Mouse (Mus musculus): ENCODE results near the gene Prr15l. TPM values are rescaled to one million over a fixed set of nuclear protein-coding genes. Genes with fewer than 3 reads are reported as not detected.
A peak's percentile ranks its signal among the peaks of the same experiment; 100 is the strongest.

Gene Prr15l
- total RNA-seq, 2 experiments from 2014 or later: not detected

DNA sequence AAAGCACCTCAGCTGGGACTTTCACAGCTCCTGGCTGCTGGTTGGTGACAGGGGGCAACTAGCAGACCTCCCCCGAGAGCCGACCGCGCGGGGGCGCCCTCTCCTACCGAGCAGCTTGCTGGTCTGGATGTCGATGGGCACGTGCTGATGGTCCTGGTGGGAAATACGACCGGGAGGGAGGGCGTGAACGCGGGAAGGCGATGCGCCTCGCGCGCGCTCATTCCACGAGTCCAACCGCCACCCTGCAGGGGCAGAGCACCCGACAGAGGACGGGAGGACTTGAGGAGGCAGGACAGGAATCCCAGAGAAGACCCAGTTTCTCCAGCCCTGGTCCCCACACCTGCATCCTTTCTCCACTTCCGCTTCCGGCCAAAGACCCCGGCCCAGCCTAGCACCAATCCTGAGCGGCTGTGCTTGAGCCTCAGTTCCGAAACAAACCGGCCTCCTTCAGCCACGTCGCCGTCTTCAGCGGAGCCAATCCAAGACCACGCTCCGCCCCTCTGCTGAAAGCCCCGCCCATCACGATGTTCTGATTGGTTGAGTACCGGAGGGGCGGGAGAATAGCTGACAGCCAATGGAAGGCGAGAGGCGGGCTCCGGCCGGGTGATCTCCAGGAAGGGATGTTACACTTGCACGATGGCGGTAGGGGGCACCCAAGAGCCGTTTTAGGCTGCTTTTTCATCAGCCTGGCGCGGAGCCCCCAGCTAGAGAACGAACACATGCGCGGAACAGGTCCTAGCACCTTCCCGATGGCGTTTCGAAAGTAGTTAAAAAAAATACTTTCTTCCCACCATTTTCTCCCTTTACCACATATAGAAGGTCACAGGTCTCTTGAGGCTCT lies 11.6 kb upstream of the Prr15l start, which contains the start of gene Cdk5rap3:
Cdk5rap3 (minus strand) TSS at position 453 of the 841 bp plus-strand sequence.
- intact Hi-C loops (cut with DNase I; ENCODE audit: low total_unique reads): loop anchor here (5.0 kb wide), 1 partner anchor 46 kb away; no protein-coding TSS in a partner anchor
- peak; percentile 99 for DNase-seq

- intact Hi-C loops (cut with DNase I; ENCODE audit: low total_unique reads): loop anchor here (5.0 kb wide), 1 partner anchor 45 kb away; no protein-coding TSS in a partner anchor
- no peak for DNase-seq
These were observed 11.0 kb upstream of the Prr15l start for GRCm38 (mm10) chr11:96916885-96917396.

DNA sequence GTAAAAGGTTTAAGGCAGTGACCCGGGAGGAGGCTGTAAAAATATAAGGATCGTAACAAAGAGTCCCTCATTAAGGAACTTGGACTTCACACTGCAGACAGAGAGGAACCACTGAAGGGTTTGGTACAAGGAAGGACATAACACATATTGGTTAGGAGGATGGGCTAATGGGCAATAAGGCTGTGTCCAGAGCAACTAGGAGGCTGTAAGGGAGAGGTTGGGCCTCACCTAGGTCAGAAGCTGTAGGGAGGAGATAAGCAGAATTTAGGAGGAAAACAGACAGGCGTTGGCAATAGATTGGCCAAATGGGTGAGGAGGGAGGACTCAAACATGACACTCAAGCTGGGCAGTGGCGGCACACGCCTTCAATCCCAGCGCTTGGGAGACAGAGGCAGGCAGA lies 10.5 kb upstream of the Prr15l start:
- intact Hi-C loops (cut with DNase I; ENCODE audit: low total_unique reads): loop anchor here (5.0 kb wide), 1 partner anchor 45 kb away; no protein-coding TSS in a partner anchor

GRCm38 (mm10) chr11:96919003-96919402 lies 8.9 kb upstream of the Prr15l start:
- intact Hi-C loops (cut with DNase I; ENCODE audit: low total_unique reads): loop anchor here (5.0 kb wide), 1 partner anchor 43 kb away; no protein-coding TSS in a partner anchor
- no peak for DNase-seq

More for the DNA sequence above, 10.5 kb upstream of the Prr15l start:
- DNase-seq: no peak

GRCm38 (mm10) chr11:96924861-96925260 lies 3.0 kb upstream of the Prr15l start:
- no peak for DNase-seq
- intact Hi-C loops (cut with DNase I; ENCODE audit: low total_unique reads): no loop called here

GRCm38 (mm10) chr11:96925469-96926148 lies 2.3 kb upstream of the Prr15l start:
- DNase-seq: no peak
- intact Hi-C loops (cut with DNase I; ENCODE audit: low total_unique reads): no loop called here

DNA sequence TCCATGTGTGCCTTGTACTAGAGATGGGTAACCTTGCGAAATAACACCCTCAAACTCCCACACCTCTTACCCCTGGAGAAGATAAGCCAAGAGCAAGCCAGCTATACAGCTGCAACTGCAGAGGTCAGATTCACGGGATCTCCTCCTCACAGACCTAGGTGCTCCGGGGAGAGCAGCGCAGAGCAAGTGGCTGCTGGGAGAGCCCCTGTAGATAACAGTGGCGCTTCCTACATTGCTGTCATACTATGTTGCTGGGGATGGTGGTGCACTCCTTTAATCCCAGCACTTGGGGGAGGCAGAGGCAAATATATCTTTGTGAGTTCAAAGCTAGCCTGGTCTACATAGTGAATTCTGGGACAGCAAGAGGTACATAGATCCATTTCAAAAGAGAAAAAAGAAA lies 1.3 kb upstream of the Prr15l start:
- intact Hi-C loops (cut with DNase I; ENCODE audit: low total_unique reads): no loop called here
- DNase-seq: no peak

DNA sequence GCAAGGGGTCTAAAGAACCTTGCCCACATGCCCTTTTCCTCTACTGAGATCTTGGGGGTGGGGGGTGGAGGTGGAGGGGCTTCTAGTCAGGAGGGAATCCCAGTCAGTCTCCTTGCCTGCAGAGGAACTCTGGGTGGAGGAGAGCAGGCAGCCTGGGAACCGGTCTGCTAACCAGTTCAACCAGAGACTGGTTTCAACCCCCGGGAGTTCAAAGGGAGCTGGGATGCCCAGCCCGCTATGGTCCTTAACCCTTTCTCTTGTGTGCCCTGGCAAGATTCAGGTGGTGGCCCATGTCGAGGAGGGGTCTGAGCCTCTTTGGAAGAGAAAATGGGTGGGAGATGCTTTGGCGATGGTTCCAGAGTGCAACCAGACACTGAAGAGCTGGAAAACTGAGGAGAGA lies 787 bp downstream of the Prr15l start:
- intact Hi-C loops (cut with DNase I; ENCODE audit: low total_unique reads): no loop called here
- DNase-seq: no peak

- no peak for DNase-seq
- intact Hi-C loops (cut with DNase I; ENCODE audit: low total_unique reads): no loop called here
These were observed 1.3 kb downstream of the Prr15l start for GRCm38 (mm10) chr11:96929096-96929765.

DNA sequence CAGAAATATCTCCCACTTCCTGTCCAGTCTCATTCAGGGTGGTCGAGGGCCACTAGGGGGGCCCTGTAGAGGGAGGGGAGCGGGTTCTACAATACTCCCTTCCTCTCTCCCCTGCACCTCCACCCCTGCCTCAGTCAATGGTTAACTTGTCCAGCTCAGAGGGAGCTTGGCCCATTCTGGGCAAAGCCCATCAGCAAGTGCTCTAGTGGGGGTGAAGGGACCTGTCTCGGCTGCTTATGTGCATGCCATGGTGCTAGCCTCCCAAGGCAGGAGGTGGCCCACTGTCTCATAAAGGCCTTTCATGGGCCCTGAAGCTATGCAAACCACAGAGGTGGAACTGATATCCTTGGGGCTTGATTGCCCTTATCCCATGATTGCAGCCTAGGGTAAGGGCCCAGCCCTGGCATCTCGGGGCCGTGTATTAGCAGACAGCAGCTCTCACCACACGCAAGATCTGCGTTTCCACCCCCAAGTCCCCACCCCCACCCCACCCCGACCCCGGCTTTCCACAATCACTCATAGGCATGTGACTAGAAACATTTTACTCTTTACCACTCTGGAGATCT lies 1.9 kb downstream of the Prr15l start:
- no peak for DNase-seq
- intact Hi-C loops (cut with DNase I; ENCODE audit: low total_unique reads): no loop called here

- intact Hi-C loops (cut with DNase I; ENCODE audit: low total_unique reads): no loop called here
- no peak for DNase-seq
These were observed 3.6 kb downstream of the Prr15l start for GRCm38 (mm10) chr11:96931327-96932062.

GRCm38 (mm10) chr11:96933562-96934276 lies 5.8 kb downstream of the Prr15l start:
- DNase-seq: no peak
- intact Hi-C loops (cut with DNase I; ENCODE audit: low total_unique reads): no loop called here

DNA sequence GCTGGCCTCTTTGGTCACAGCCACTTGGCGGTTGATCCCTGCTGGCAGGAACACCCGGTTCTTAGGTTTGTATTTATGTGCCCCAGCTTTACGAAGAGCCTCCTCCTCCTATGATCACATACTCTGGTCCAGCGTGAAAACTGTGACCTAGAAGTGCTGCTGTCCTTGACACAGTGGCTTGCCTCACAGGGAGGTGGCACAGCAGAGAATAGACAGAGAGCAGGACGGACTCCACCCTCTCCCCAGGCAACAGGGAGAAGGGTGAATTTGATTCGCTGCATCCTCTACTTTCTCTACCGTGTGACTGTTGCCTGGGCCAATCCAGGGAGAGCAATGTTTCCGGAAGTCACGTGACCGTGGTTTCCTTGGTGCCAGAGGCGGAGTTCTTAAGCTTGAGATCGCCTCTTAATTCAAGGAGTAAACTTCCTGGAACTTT lies 7.0 kb downstream of the Prr15l start:
- peak; percentile 48 for DNase-seq
- intact Hi-C loops (cut with DNase I; ENCODE audit: low total_unique reads): no loop called here

DNA sequence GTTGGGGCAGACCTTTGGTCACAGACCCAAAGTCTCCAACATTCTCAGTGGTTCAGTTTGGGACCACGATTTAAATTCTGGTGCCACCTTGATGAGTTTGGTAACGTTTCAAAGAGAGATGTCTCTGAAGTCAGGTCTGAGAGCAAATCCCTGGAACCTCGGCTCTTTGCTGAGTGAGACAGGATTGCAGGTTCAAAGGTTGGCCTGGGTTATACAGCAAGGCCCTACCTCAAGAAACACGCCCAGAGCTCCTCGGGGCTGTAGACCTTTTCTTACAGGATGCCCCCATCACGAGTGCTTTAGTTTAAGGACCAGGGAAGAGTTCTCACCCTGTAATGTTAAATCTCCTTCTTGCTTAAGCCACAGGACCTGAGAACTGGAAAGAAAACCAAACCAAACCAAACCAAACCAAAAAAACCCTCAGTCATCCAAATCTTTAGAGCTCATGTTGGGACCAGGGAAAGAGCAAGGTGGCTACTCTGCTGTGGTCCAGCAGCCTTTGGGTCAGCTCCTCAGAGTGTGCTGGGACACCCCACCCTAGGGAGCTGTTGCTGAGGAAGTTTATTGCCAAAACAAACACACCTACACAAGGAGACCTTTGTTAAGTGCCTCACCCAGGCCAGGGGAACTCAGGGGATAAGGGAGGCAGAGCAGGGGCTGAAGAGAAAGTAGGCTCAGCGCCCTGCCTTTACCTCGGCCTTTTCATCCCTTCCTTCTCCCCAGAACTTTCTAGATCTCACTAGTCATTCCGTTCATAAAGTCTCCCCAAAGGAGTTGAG lies 8.2 kb downstream of the Prr15l start:
- no peak for DNase-seq
- intact Hi-C loops (cut with DNase I; ENCODE audit: low total_unique reads): no loop called here

DNA sequence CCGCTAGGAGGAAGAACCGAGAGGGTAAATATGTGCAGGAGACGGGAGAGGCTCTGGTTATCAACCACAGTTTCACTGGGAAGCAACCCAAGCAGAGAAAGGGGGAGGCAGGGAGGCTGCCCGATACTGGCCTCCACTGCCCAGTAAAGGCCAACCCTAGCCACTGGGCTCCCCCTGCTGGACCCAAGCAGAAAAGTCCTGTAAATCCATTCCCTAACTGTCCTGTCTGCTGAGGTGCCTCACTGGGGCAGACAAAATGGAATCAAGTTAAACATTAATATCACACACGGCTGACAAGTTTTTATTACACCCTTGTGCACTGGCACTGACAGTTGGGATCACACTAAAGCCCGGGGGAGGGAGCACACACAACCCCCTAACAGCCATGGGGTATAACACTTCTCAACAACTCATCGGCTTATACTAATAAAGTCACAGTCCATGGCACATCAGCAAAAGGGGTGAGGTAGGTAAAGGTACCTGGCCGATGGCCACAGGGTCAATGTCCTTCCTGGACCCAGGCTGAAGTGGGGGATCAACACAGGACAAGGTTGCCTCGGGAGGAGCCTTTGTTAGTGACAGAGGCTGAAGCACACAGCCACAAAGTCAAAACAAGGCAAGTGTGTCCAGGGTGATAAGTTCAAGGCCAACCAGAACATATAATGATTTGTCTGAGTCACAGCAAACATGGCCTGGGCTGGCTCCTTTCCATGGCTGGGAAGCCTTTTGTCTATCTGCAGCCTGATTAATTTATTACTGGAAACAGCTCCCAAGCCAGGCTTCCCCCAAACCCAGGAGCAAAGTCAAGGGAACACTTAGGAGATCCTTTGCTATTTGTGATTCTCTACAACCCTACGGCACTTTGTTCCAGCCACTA lies 9.9 kb downstream of the Prr15l start:
- intact Hi-C loops (cut with DNase I; ENCODE audit: low total_unique reads): no loop called here
- DNase-seq: peak; percentile 63

DNA sequence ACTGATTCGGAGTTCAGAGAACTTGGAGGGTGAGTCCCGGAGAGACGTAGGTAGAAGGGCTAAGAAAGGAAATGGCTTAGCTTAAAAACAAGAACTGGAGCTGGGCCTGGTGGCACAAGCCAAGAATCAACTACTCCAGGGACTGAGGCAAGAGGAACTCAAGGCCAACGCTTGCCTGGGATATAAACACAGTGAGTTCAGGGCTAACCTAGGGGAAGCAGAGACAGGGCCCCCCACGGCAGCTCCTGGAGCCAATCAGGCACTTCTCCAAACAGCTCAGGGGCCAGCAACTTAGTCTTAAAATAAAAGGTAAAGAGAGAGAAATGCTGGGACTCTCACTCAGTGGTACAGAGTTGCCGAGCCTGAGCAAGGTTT lies 10.5 kb downstream of the Prr15l start:
- no peak for DNase-seq
- intact Hi-C loops (cut with DNase I; ENCODE audit: low total_unique reads): no loop called here

Data from gastrocnemius, postnatal 14 days (tissue).